Mouse (Mus musculus) heart, embryonic 15.5 days (tissue): ENCODE data around the gene Irgm1. TPM values are rescaled to one million over a fixed set of nuclear protein-coding genes. Genes with fewer than 3 reads are reported as not detected.
"Not testable (repeated sequence)": the region's sequence is repeated elsewhere in the genome, so short reads cannot be mapped to it uniquely, and the experiment has no call there.

Experiments
- ATAC-seq: fragments of 200-750 bp; cut with Nextera tagmentation; replicated peaks from 2 replicates; pipeline ENCODE4 v1.8.0; 2017; ENCODE audit warnings: low read depth, moderate TSS enrichment; ENCODE audit not compliant: insufficient number of reproducible peaks, insufficient read depth, low FRiP score
- H3K27ac ChIP-seq: fragments of 300-500 bp; sonication (generic); 2 replicates; pipeline ENCODE4 v1.5.1; 2015; ENCODE audit warnings: mild to moderate bottlenecking, inconsistent platforms
- H3K27me3 ChIP-seq: fragments of 300-500 bp; sonication (generic); 2 replicates; pipeline ENCODE4 v1.6.1; 2015; ENCODE audit warnings: inconsistent platforms
- H3K36me3 ChIP-seq: fragments of 300-500 bp; sonication (generic); 2 replicates; pipeline ENCODE4 v1.6.1; 2015; ENCODE audit warnings: mild to moderate bottlenecking, inconsistent platforms
- H3K4me1 ChIP-seq: fragments of 300-500 bp; sonication (generic); replicated peaks from 2 replicates; pipeline ENCODE4 v1.6.1; 2015; ENCODE audit warnings: inconsistent platforms
- H3K4me2 ChIP-seq: fragments of 300-500 bp; sonication (generic); 2 replicates; pipeline ENCODE4 v1.6.1; 2015; ENCODE audit warnings: inconsistent platforms, mild to moderate bottlenecking, moderate library complexity
- H3K4me3 ChIP-seq: fragments of 300-500 bp; sonication (generic); 2 replicates; pipeline ENCODE4 v1.5.1; 2015; ENCODE audit warnings: mild to moderate bottlenecking, inconsistent platforms
- H3K9ac ChIP-seq: fragments of 300-500 bp; sonication (generic); 2 replicates; pipeline ENCODE4 v1.6.1; 2015; ENCODE audit warnings: mild to moderate bottlenecking, inconsistent platforms
- H3K9me3 ChIP-seq: fragments of 300-500 bp; sonication (generic); replicated peaks from 2 replicates; pipeline ENCODE4 v1.6.1; 2016; ENCODE audit warnings: inconsistent platforms
- WGBS: fragments of 180-500 bp; shearing (Covaris S2); methylation state at CpG from one replicate; pipeline ENCODE4 v1.1.7; 2015; ENCODE audit warnings: mixed read lengths; 5-methylcytosine and 5-hydroxymethylcytosine counted together
- polyA plus RNA-seq: library from polyadenylated mRNA; unstranded; fragments of >200 nt; fragmentation: Nextera tagmentation; extraction: Ambion mirVana; gene quantifications from 2 replicates; pipeline ENCODE4 v1.2.1, GENCODE M21; 2015

Irgm1 gene
- polyA plus RNA-seq, 1 experiment from 2014 or later = 8.9 TPM

GRCm38 (mm10) chr11:48827926-48828325 is 43.6 kb downstream of the Irgm1 start:
- 68% methylated on average over 6 of the region's 6 CpGs for WGBS
- Histone ChIP-seq H3K4me2 (no peak overlapping the region), H3K4me3 (no peak overlapping the region), H3K27ac (no peak overlapping the region), H3K9ac (no peak overlapping the region), H3K9me3 (no peaks in the 10 kb centered on the region), H3K4me1 (peaks cover 20% of the 10 kb centered on the region), H3K36me3 (no peaks in the 10 kb centered on the region), H3K27me3 (peaks cover 5% of the 10 kb centered on the region; the same call in 1 of the 2 replicates)
- no peak for ATAC-seq

GRCm38 (mm10) chr11:48826752-48827096 is 44.8 kb downstream of the Irgm1 start:
- peaks cover 5% of the 10 kb centered on the region; the same call in 1 of the 2 replicates for H3K27me3 ChIP-seq
- H3K9ac ChIP-seq = peak overlapping the region; percentile 44
- H3K4me1 ChIP-seq = peaks cover 18% of the 10 kb centered on the region
- peak overlapping the region; percentile 70 for H3K4me2 ChIP-seq
- no peaks in the 10 kb centered on the region for H3K9me3 ChIP-seq
- H3K27ac ChIP-seq = peak overlapping the region; percentile 75
- ATAC-seq = no peak
- no peaks in the 10 kb centered on the region for H3K36me3 ChIP-seq
- 2% methylated on average over 6 of the region's 6 CpGs for WGBS
- H3K4me3 ChIP-seq = peak overlapping the region; percentile 57

DNA sequence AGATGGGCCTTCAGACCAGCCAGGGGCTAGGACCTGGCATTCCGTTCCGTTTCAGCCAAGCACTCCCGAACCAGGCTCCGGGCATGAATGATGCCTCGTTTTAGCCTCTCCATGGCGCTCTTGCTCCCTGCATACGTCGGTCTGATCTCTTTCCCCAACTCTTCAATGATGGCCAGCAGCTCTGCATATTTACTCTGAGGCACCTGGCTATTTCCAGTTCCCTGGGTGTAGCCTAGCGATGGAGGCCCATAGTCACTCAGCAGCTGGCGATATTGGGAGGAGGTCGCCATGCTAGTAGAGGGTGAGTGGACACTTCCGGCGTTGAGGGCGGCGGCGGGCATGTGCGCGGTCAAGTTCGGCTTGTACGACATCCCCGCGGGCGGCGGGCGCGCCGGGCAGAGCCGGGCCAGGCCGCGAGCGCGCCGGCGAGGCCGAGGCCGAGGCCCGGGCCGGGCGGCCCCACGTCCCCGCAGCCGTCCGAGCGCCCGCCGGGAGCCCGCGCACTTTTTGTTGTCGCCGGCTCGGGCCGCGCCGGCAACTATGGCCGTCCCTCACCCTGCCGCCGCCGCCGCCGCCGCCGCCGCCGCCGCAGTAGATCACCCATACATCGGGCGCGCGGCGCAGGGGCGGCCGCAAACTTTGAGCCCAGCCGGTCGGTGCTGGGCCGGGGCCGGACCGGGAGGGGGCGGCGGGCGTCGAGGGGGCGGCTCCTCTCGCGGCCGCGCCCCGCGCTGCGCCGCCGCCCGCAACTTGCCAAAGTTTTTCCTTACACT is 45.3 kb downstream of the Irgm1 start, which contains the start of the genes Trim7 and Gm12184:
Trim7 (plus strand) TSS at position 162 of the 773 bp plus-strand sequence.
Gm12184 (minus strand) TSS at position 677 of the 773 bp plus-strand sequence.
- ATAC-seq = peak; percentile 82
- peak within 1 kb of the TSS; percentile 75 for H3K27ac ChIP-seq

DNA sequence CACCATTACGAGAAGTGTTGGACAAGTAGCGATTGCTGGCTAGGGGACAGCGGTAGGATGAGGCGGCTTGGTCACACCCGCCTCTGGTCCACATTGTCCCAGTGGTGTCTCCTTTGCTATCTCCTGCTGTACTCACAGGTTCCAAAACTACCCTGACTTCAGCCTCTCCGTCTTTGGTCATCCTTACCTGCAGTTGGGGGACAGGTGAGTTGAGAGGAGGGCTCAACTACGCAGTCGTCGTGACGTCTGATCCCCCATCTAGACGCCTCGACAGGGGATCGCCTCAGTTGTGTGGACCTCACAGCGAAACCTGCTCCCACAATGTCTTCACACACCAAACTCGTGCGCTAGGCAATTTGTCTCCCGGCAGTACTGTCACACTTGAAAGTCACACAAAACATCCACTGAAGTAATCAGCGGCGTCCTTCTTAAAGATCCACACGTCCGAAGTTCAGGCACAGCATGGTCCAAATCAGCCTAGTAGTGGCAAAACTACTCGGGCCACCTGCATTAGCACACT is 47.1 kb downstream of the Irgm1 start:
- H3K9me3 ChIP-seq = no peaks in the 10 kb centered on the region
- H3K4me1 ChIP-seq = peaks cover 13% of the 10 kb centered on the region
- no peaks in the 10 kb centered on the region for H3K36me3 ChIP-seq
- peak overlapping the region; percentile 15 for H3K9ac ChIP-seq
- no peak for ATAC-seq
- whole genome bisulfite sequencing = 8% methylated on average over 22 of the region's 22 CpGs
- no peak overlapping the region for H3K27ac ChIP-seq
- H3K4me2 ChIP-seq = peak overlapping the region; percentile 75
- peak overlapping the region; percentile 51 for H3K4me3 ChIP-seq
- peaks cover 5% of the 10 kb centered on the region; the same call in 1 of the 2 replicates for H3K27me3 ChIP-seq

More for the DNA sequence above, 45.3 kb downstream of the Irgm1 start, which contains the start of the genes Trim7 and Gm12184:
- Histone ChIP-seq H3K4me2 (peak within 1 kb of the TSS; percentile 70), H3K4me1 (peaks cover 18% of the 10 kb centered on the region), H3K4me3 (peak within 1 kb of the TSS; percentile 57), H3K9ac (peak within 1 kb of the TSS; percentile 44)
- not testable (repeated sequence) for H3K36me3 ChIP-seq, H3K27me3 ChIP-seq, H3K9me3 ChIP-seq
- WGBS = under 1% methylated on average over 55 of the region's 92 CpGs

- Histone ChIP-seq H3K9ac (peak overlapping the region; percentile 15), H3K4me1 (peaks cover 15% of the 10 kb centered on the region), H3K4me2 (peak overlapping the region; percentile 75), H3K9me3 (no peaks in the 10 kb centered on the region), H3K27ac (no peak overlapping the region), H3K36me3 (no peaks in the 10 kb centered on the region), H3K27me3 (peaks cover 5% of the 10 kb centered on the region; the same call in 1 of the 2 replicates), H3K4me3 (peak overlapping the region; percentile 51)
- WGBS = 2% methylated on average over 15 of the region's 15 CpGs
- ATAC-seq = no peak
These were observed 47.9 kb downstream of the Irgm1 start for GRCm38 (mm10) chr11:48823536-48823972.

GRCm38 (mm10) chr11:48822768-48823512 is 48.5 kb downstream of the Irgm1 start:
- 37% methylated on average over 14 of the region's 14 CpGs for WGBS
- no peak for ATAC-seq
- Histone ChIP-seq H3K9ac (no peak overlapping the region), H3K9me3 (no peaks in the 10 kb centered on the region), H3K4me3 (peak overlapping the region; percentile 51), H3K27me3 (peaks cover 5% of the 10 kb centered on the region; the same call in 1 of the 2 replicates), H3K4me2 (peak overlapping the region; percentile 75), H3K27ac (no peak overlapping the region), H3K4me1 (peaks cover 15% of the 10 kb centered on the region), H3K36me3 (no peaks in the 10 kb centered on the region)

GRCm38 (mm10) chr11:48821299-48821698 is 50.2 kb downstream of the Irgm1 start:
- not testable (repeated sequence) for H3K9ac ChIP-seq, H3K27ac ChIP-seq, H3K36me3 ChIP-seq, H3K27me3 ChIP-seq, ATAC-seq, H3K4me2 ChIP-seq, H3K9me3 ChIP-seq, H3K4me3 ChIP-seq
- peaks cover 13% of the 10 kb centered on the region for H3K4me1 ChIP-seq
- 81% methylated on average over 14 of the region's 14 CpGs for WGBS

DNA sequence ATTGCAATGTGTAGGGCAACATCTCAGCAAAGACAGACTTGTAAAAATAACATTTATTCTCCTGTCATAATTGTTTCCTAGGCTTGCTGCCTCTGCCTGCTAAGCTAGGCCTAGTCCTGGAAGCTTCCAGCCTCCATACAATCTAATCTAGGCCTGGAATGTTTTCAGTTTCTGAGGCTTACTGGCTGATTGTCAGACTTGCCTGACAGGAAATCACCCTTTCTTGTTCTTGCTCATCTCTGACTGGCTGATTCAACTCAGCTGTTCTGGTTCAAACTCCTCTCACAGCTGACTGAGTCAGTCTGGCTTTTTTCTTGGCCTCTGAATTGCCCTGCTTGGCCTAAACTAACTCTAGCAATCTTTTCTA is 51.2 kb downstream of the Irgm1 start:
- ATAC-seq = no peak
- no peak overlapping the region for H3K4me3 ChIP-seq
- no peak overlapping the region for H3K9ac ChIP-seq
- H3K4me2 ChIP-seq = no peak overlapping the region
- H3K9me3 ChIP-seq = no peaks in the 10 kb centered on the region
- H3K4me1 ChIP-seq = peaks cover 24% of the 10 kb centered on the region
- H3K27me3 ChIP-seq = peaks cover 5% of the 10 kb centered on the region; the same call in 1 of the 2 replicates
- peaks cover 2% of the 10 kb centered on the region; the same call in 1 of the 2 replicates for H3K36me3 ChIP-seq
- H3K27ac ChIP-seq = peak overlapping the region; percentile 50

DNA sequence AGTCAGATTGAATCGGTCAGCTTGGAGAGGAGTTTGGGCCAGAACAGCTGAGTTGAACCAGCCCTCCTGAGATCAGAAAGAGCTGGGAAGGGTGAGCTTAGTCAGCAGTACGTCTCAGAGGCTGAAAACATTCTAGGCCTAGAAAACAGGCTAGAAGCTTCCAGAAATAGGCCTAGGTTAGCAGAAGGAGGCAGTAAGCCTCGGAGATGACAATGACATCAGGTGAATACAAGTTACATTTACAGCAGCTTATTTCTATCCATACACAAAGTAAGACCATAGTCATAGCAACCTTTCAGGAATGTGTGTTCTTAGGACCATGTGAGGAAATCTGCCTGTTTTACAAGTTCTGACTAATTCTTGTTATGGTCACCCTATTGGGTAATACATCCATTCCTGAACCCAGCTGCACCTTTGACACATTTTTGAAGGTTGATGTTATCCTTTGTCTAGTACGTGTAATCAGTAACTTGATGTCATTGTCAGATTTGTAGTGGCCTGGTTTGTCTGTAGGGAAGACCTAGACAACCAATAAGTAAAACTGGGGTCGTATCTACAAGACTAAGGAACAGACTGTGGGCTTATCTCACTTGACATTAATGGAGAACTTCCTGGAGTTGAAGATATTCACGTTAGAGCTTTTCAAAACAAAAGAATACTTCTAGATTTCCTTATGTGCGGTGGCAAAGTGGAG is 51.7 kb downstream of the Irgm1 start:
- Histone ChIP-seq H3K27me3 (peaks cover 2% of the 10 kb centered on the region; the same call in 1 of the 2 replicates), H3K36me3 (peaks cover 4% of the 10 kb centered on the region; the same call in 1 of the 2 replicates), H3K9me3 (no peaks in the 10 kb centered on the region), H3K9ac (no peak overlapping the region), H3K4me1 (peaks cover 29% of the 10 kb centered on the region), H3K4me3 (no peak overlapping the region), H3K27ac (peak overlapping the region; percentile 50), H3K4me2 (no peak overlapping the region)
- ATAC-seq = no peak
- 67% methylated on average over 7 of the region's 7 CpGs for WGBS

- peaks cover 10% of the 10 kb centered on the region; the same call in 1 of the 2 replicates for H3K36me3 ChIP-seq
- H3K4me3 ChIP-seq = peak overlapping the region; percentile 89
- no peaks in the 10 kb centered on the region for H3K9me3 ChIP-seq
- no peaks in the 10 kb centered on the region for H3K27me3 ChIP-seq
- H3K4me1 ChIP-seq = peaks cover 26% of the 10 kb centered on the region
- H3K27ac ChIP-seq = peak overlapping the region; percentile 99
- WGBS = under 1% methylated on average over 16 of the region's 16 CpGs
- peak overlapping the region; percentile 92 for H3K9ac ChIP-seq
- no peak for ATAC-seq
- H3K4me2 ChIP-seq = peak overlapping the region; percentile 81
These were observed 53.1 kb downstream of the Irgm1 start for GRCm38 (mm10) chr11:48818346-48818745.
